Mouse (Mus musculus): ENCODE results near the gene Atp1b2.

GRCm38 (mm10) chr11:69606832-69607231, 1.1 kb upstream of the Atp1b2 start:
- TF ChIP-seq CTCF (IDR thresholded peaks at IDR 0.05) (no peak), EP300 (IDR thresholded peaks at IDR 0.05; ENCODE audit: insufficient read depth, low read depth, low read length) (no peak)

Data from heart, adult 2 months (tissue).